Mouse (Mus musculus) thymus, postnatal 0 days (tissue): ENCODE measurements around the gene Erc2. TPM values are rescaled to one million over a fixed set of nuclear protein-coding genes. Genes with fewer than 3 reads are reported as not detected.

Source experiments
- DNase-seq: peaks from one replicate; pipeline ENCODE4 v3.0.0-alpha.2; 2015; ENCODE audit warnings: low spot score
- polyA plus RNA-seq: library from polyadenylated mRNA; unstranded; fragments of >200 nt; fragmentation: Nextera tagmentation; extraction: Ambion mirVana; gene quantifications from 2 replicates; pipeline ENCODE4 v1.2.1, GENCODE M21; 2015

Erc2 gene
- polyA plus RNA-seq, 1 experiment from 2014 or later: 0.09 TPM

GRCm38 (mm10) chr14:28362336-28362735, 740.1 kb downstream of the Erc2 start:
- no peak for DNase-seq

DNA sequence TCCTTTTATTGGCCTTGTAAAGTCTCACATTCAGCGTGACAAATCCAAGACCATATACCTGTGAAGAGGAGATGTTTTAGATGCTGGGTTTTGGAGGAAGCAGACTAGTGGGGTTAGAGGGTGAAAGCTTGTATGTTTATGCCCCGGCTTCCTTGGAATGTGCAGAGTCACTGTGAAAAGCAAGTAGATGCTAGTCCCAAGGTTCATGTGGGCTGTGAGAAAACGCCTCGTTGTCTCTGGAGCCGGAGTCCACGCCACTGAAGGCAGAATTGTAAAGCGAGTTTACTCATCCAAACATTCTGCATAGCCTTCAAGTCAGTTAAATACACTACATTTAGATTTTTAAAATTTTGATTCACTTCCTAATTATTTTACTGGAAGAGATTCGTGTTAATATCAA, 748.5 kb downstream of the Erc2 start:
- no peak for DNase-seq

DNA sequence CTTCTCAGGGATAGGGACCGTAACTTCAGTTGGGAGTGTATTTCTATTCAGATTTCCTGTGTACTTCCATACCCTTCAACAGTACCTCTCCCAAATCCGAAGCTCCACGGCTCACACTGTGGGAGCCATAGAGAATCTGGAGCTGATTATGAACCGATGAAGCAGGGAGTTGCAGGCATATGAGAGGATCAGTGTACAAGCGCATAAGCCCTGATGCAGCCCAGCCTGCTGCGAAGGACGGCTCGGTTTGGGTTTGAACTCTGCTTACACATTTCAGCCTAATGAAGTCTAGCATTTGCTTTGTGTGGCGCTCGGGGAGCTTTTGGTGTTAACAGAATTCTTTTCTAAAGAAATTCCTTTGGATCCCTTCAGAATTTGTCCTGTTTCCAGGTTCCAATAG, 749.4 kb downstream of the Erc2 start:
- no peak for DNase-seq

DNA sequence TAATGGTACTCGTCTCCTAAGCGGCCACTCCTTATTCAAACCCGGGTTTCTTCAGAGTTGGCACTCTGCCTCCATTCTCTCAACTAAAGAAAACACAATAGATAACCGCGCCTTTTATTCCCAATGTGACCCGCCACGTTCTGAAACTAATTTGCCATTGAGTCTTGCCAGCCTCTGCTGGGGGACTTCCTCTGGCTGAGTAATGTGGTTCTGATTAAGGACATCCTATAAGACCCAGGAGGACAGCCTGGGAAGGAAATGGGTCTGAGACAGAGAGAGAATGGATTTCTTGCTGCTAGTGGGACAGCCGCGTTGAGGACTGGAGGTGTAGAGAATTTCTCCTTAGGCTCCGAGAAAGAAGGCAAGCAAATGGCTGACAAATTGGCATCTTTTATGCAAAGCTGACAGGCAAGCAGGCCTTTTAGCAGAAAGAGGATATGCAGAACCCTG, 753.4 kb downstream of the Erc2 start:
- no peak for DNase-seq

DNA sequence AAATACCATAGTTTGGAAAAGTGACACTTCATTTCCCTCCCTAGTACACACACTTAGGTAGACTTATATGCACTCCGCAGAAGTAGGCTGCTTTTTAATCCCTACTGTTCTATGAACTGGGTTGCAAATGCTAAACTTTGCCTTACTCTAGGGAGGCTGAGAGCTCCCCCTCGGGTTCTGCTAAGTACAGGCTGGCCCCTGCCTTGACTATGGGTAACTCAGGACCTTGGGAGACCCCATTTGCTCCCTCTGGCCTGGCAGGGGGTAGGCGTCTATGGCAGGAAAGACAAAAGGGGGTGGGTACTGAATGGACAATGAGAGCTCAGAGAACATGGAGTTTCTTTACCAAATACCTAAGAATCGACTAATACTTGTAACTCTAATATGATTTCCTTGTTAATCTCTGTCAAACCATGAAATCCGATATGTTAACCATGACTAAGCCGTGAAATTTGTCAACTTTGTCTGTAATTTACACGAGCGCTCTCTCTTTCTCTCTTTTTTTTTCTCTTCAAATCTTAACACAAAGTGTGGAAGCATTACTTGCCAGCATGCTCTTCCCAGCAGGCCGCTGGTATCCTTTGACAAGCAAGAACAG, 754.1 kb downstream of the Erc2 start:
- no peak for DNase-seq

DNA sequence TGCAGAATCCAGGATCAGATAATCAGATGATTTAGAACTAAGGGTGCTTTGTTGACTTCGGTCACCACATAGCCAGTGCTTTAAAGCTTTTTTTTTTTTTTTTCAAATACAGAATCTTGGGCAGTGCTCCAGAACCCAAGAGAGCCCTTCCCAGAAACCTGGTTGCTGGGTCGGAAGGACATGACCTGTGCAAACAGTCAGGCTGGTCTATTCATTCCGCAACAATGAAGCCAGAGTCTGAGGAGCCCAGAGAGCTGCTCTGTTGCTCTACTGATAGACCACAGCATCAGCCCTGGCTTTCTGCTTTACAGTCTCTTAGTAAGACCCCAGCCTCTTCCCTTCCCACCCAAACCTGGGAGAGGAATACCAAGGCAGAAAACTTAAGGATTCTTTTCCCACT, 755.3 kb downstream of the Erc2 start:
- DNase-seq: no peak

DNA sequence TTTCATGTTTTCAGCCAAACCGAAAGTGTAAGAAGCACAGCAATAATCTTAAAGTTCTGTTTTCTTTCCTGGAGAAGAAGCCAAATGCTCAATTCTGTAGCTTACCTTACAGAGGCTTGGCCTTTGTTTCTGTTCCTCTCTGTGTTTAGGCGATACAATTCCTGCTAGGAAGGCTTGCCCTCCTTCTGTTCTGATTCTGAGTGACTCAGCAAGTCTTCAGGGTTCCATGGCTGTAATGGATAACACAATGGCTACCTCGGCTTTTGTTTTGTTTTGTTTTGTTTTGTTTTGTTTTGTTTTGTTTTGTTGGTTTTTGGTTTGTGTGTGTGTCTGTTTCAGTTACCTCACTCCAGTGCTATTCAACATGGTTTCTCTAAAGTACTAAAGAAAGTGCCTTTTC, 757.9 kb downstream of the Erc2 start:
- DNase-seq: no peak

- DNase-seq: no peak
Observed at GRCm38 (mm10) chr14:28381801-28382550, 759.7 kb downstream of the Erc2 start.

- DNase-seq: no peak
Observed at GRCm38 (mm10) chr14:28386815-28387607, 764.8 kb downstream of the Erc2 start.

DNA sequence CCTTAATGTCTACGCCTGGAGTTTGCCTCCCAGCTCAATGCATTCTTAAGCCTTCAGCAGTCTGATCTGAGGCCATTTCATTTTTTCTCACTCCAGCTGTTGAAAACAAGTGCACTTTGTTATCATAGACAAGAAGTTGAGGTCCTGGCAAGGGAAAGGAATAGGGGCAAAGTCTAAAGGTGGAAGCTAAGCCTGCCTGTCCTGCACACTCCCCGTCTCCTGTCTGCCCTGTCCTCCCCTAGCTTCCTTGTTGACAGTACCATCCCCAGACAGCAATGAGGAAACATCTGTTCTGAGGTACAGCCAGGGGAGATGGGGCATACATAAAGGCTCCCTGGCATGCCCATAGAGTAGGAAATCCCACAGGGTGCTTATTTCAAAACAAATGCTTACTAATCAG, 776.7 kb downstream of the Erc2 start:
- no peak for DNase-seq

GRCm38 (mm10) chr14:28399897-28400296, 777.7 kb downstream of the Erc2 start:
- DNase-seq: no peak

GRCm38 (mm10) chr14:28405277-28405840, 783.1 kb downstream of the Erc2 start:
- no peak for DNase-seq

DNA sequence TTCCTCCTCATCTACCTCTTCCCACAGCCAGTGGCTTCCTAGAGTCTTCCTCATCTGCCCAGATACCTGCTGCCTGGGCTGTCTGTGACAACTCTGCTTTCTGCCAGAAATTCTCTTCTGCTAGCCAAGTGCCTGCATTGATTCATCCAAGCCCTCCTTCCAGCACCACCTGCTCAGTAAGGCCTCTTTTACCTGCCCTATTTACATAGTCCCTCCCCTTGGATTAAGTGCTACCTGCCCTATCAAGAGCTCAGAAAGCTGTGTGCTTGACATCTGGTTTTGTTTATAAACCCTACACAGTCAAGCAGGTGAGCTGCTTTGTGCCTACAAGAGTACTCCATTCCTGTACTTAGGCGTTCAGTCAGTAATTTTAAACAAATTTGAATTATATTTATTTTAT, 787.2 kb downstream of the Erc2 start:
- no peak for DNase-seq

DNA sequence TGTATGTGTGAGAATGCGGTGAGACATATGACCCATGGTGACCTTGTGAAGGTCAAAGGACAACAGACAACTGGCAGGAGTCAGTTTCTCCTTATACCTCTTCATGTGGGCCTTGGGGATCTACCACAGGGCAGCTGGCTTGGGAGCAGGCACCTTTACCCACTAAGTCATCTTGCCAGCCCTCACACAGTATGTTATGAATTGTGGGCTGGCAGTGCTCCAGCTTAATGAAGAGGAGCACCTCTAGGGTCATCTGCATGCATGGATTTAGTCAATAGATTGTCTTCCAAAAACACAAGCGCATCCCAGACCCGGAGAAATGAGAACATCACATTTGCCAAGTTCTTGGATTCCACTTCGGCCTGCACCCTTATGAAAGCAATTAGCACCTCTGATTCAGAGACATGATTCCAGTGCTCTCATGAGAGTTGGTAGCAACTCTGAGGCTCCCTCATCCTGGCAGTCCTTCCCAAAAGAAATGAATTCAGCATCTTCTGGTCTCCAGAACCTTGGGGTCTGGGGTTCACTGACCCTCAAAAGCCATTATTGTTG, 787.6 kb downstream of the Erc2 start:
- DNase-seq: no peak

GRCm38 (mm10) chr14:28410789-28411225, 788.6 kb downstream of the Erc2 start:
- no peak for DNase-seq

DNA sequence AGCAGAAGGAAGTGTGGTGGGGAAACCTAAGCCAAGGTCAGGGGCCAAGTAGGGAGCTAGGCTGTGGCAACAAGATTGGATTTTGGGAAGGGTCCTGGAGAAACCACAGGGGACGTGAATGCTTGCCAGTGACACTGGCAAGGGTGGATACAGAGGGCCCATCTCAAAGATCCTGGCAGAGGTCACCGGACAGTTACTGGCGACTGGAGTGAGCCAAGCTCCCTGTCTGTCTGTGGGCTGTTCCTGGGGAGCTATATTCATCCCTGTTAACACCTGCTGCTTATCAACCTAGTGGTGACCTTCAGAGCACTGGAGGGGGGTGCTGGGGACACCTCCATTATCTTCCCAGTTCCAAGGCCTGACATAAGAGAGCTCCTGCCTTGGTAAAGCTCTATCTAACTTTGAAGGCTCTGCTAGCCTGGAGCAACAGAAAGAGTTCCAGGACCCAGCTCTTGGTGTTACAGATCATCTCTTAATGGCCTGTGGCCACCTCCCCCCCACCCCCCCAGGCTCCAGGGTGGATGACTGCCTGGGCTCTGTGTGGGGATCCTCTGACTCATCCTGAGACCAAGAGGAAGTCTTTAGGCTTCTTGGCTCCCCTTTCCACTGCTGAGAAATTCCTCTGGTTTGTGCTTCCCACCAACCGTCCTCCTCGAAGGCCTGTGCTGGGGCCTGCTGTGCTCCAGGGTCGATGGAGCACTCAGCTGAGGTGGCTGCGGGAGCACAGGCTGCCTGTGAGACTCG, 790.2 kb downstream of the Erc2 start:
- DNase-seq: no peak

- DNase-seq: no peak
Observed at GRCm38 (mm10) chr14:28413516-28413915, 791.3 kb downstream of the Erc2 start.

GRCm38 (mm10) chr14:28417019-28417418, 794.8 kb downstream of the Erc2 start:
- no peak for DNase-seq

GRCm38 (mm10) chr14:28418497-28418896, 796.3 kb downstream of the Erc2 start:
- DNase-seq: no peak

DNA sequence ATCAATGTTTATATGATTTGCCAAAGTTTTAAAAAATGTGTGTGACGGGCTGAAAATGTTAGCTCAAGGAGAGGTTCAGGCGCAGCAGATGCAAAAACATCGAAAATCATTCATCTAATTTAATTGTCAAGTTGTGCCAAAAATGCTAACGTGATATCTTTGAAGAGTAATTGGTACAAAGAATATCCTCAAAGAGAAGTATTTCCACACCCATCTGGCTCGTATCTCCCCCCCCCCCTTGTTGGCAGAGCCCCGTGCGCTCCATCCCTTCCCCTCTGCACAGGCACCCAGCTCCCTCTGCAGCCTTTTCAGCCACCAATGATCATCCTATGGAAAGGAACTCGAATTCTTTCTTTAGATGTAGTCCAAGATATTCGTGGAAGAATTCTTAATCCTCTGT, 797.0 kb downstream of the Erc2 start:
- DNase-seq: no peak

DNA sequence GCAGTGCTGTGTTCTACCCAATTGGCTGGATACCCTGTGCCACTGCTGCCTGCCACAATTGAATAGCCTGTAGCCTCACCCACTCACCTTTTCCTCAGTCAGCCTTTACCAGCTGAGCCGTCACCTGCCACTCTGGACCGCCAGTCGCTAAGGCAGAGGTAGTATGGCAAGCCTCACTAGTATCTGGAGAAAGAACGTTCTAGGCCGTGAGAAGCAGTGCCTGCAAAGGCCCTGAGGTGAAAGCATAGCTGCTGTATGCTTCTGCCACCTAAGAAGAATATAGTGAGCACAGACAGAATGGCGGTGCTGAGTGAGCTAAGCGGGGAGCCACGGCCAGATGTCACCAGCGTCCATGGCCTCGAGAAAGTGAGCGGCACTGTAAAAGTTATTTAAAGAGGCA, 798.4 kb downstream of the Erc2 start:
- DNase-seq: no peak
